Mouse (Mus musculus) subcutaneous adipose tissue, adult 2 months (tissue): ENCODE measurements around the gene Vmn1r123. TPM values are rescaled to one million over a fixed set of nuclear protein-coding genes. Genes with fewer than 3 reads are reported as not detected.

Experiments used
- polyA plus RNA-seq: library from polyadenylated mRNA; depleted of rRNA; stranded (reverse); fragments of >200 nt; gene quantifications from 2 replicates; pipeline ENCODE4 v1.2.3, GENCODE M21; 2012; ENCODE audit warnings: low replicate concordance; rRNA removed

Gene Vmn1r123
- not detected in 2 replicates for polyA plus RNA-seq

DNA sequence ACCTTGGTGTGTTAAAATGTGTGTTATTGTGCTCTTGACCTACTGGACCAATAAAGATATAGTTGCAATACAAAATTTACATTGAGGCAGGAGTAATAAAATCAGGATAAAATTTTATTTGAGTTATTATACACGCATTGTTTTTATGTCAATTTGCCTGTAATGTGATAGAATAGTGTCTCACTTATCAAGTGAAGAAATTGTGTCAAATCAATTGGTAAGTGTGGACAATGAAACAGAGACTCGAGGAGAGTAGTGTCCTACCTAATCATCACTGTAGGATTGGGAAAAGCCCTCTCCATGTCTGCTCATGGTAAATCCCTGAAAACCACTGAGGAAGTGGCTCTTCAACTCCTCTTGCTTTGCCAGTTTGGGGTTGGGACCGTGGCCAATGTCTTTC lies at the start of gene Vmn1r123:
Gene Vmn1r123, plus strand, starts transcription at position 301 of the 400 bp plus-strand sequence.

DNA sequence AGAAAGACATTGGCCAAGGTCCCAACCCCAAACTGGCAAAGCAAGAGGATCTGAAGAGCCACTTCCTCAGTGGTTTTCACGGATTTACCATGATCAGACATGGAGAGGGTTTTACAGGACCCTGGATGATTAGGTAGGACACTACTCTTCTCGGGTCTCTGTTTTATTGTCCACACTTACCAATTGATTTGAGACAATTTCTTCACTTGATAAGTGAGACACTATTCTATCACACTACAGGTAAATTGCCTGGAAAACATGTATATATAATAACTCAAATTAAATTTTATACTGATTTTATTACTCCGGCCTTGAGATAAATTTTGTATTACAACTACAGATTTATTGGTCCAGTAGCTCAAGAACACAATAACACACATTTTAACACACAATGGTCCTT lies 28.0 kb upstream of the Vmn1r123 start, which contains the start of gene Vmn1r122:
Gene Vmn1r122, minus strand, starts transcription at position 101 of the 400 bp plus-strand sequence.

DNA sequence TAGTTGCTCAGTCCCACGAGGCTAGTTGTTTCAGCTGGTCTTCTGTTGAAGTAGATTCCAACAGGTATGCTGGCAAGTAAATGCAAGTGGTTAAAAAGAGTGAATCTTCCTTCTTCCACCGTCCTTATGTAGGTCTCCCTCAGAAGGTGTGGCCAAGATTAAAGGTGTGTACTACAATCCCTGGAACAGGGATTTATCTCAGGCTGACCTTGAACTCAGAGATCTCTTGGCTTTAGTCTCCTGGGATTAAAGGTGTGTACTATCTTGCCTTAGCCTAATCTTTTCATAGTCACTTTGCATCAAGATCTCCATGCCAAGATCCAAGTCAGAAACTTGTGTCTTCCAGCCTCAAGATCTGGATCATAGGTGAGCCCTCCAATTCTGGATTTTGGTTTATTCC lies 28.3 kb downstream of the Vmn1r123 start, which contains the start of gene Gm5157:
Gene Gm5157, minus strand, starts transcription at position 101 of the 400 bp plus-strand sequence.

Other genes with a start within 250 kb of the Vmn1r123 start
- not detected in 2 replicates for gene Vmn1r118, start 249.8 kb upstream of the Vmn1r123 start, polyA plus RNA-seq
- gene Vmn1r119, start 149.7 kb upstream of the Vmn1r123 start, polyA plus RNA-seq: not detected in 2 replicates
- gene Vmn1r120, start 108.4 kb upstream of the Vmn1r123 start, polyA plus RNA-seq: not detected in 2 replicates
- gene Vmn1r121, start 63.7 kb upstream of the Vmn1r123 start, polyA plus RNA-seq: not detected in 2 replicates
- gene Vmn1r122, start 28.1 kb upstream of the Vmn1r123 start, polyA plus RNA-seq: not detected in 2 replicates
- not detected in 2 replicates for gene Gm5157, start 28.2 kb downstream of the Vmn1r123 start, polyA plus RNA-seq
- not detected in 2 replicates for gene Vmn1r124, start 98.4 kb downstream of the Vmn1r123 start, polyA plus RNA-seq
- gene Vmn1r125, start 110.0 kb downstream of the Vmn1r123 start, polyA plus RNA-seq: not detected in 2 replicates
- not detected in 2 replicates for gene Vmn1r126, start 139.3 kb downstream of the Vmn1r123 start, polyA plus RNA-seq
- not detected in 2 replicates for gene Vmn1r127, start 157.7 kb downstream of the Vmn1r123 start, polyA plus RNA-seq
- not detected in 2 replicates for gene Vmn1r128, start 187.2 kb downstream of the Vmn1r123 start, polyA plus RNA-seq
- not detected in 2 replicates for gene Vmn1r129, start 199.1 kb downstream of the Vmn1r123 start, polyA plus RNA-seq